Mouse (Mus musculus) heart, embryonic 11.5 days (tissue): ENCODE data around the gene Dmkn. TPM values are rescaled to one million over a fixed set of nuclear protein-coding genes. Genes with fewer than 3 reads are reported as not detected.
"Not testable (repeated sequence)": the region's sequence is repeated elsewhere in the genome, so short reads cannot be mapped to it uniquely, and the experiment has no call there.

Source experiments
- ATAC-seq: fragments of 200-750 bp; cut with Nextera tagmentation; replicated peaks from 2 replicates; pipeline ENCODE4 v1.8.0; 2017; ENCODE audit warnings: moderate library complexity; ENCODE audit not compliant: insufficient number of reproducible peaks, low FRiP score, low TSS enrichment
- H3K27ac ChIP-seq: fragments of 300-500 bp; sonication (generic); 2 replicates; pipeline ENCODE4 v1.5.1; 2014; ENCODE audit warnings: mild to moderate bottlenecking, low read depth, low read length
- H3K27me3 ChIP-seq: fragments of 300-500 bp; sonication (generic); 2 replicates; pipeline ENCODE4 v1.6.1; 2014; ENCODE audit warnings: mild to moderate bottlenecking, low read length, mixed read lengths; ENCODE audit not compliant: control insufficient read depth, insufficient read depth
- H3K36me3 ChIP-seq: fragments of 300-500 bp; sonication (generic); 2 replicates; pipeline ENCODE4 v1.6.1; 2014; ENCODE audit warnings: mild to moderate bottlenecking, low read length, moderate library complexity, mixed read lengths; ENCODE audit not compliant: control insufficient read depth, insufficient read depth
- H3K4me1 ChIP-seq: fragments of 300-500 bp; sonication (generic); 2 replicates; pipeline ENCODE4 v1.6.1; 2014; ENCODE audit warnings: low read length; ENCODE audit not compliant: control insufficient read depth, insufficient read depth
- H3K4me2 ChIP-seq: fragments of 300-500 bp; sonication (generic); 2 replicates; pipeline ENCODE4 v1.6.1; 2014; ENCODE audit warnings: mild to moderate bottlenecking, moderate library complexity
- H3K4me3 ChIP-seq: fragments of 300-500 bp; sonication (generic); 2 replicates; pipeline ENCODE4 v1.5.1; 2014; ENCODE audit warnings: low read depth, low read length
- H3K9ac ChIP-seq: fragments of 300-500 bp; sonication (generic); 2 replicates; pipeline ENCODE4 v1.6.1; 2014; ENCODE audit warnings: mild to moderate bottlenecking, low read depth, low read length, moderate library complexity
- H3K9me3 ChIP-seq: fragments of 300-500 bp; sonication (generic); replicated peaks from 2 replicates; pipeline ENCODE4 v1.6.1; 2016; ENCODE audit warnings: low read length; ENCODE audit not compliant: control insufficient read depth
- WGBS: fragments of 180-500 bp; shearing (Covaris S2); extraction: QIAGEN DNeasy Blood & Tissue Kit; methylation state at CpG from one replicate; pipeline ENCODE4 v1.1.7; 2014; ENCODE audit not compliant: insufficient replicate concordance; 5-methylcytosine and 5-hydroxymethylcytosine counted together
- polyA plus RNA-seq: library from polyadenylated mRNA; unstranded; fragments of >200 nt; fragmentation: Nextera tagmentation; extraction: Ambion mirVana; gene quantifications from 2 replicates; pipeline ENCODE4 v1.2.1, GENCODE M21; 2014

The Dmkn gene
- polyA plus RNA-seq, 1 experiment from 2014 or later: 1.2 TPM

DNA sequence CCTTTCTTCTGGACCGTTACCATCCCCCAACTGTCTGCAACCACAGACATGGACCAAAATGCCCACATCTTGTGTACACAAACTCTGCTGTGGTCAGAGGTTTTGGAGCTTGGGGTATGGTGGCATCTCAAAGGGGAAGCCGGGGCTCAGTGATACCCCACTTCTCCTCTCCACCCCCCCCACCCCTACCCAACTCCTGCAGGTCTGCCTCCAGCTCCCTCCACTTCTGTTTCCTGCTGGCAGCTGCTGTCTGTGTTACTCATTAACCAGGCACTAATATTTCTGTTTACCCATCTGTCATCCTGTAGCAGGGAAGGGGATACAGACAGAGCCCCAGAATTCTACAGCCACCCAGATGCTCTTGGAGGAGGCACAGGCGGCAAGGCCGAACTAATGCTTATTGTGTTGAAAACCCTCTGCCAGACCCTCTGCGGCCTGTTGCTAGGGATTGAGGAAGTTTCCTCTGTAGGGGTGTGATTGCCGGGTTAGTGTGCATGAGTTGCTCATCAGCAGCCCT, 48.8 kb downstream of the Dmkn start:
- no peaks in the 10 kb centered on the region for H3K9me3 ChIP-seq
- no peak for ATAC-seq
- H3K4me2 ChIP-seq: no peak overlapping the region
- no peak overlapping the region for H3K27ac ChIP-seq
- no peak overlapping the region for H3K9ac ChIP-seq
- no peaks in the 10 kb centered on the region for H3K4me1 ChIP-seq
- WGBS: 71% methylated on average over 6 of the region's 6 CpGs
- H3K4me3 ChIP-seq: no peak overlapping the region
- H3K27me3 ChIP-seq: no peaks in the 10 kb centered on the region
- H3K36me3 ChIP-seq: no peaks in the 10 kb centered on the region

- ATAC-seq: no peak
These were observed 56.6 kb downstream of the Dmkn start for GRCm38 (mm10) chr7:30820131-30820530.

GRCm38 (mm10) chr7:30820854-30821445, 57.4 kb downstream of the Dmkn start:
- H3K4me2 ChIP-seq: no peak overlapping the region
- no peaks in the 10 kb centered on the region for H3K9me3 ChIP-seq
- no peak for ATAC-seq
- no peaks in the 10 kb centered on the region for H3K4me1 ChIP-seq
- no peak overlapping the region for H3K27ac ChIP-seq
- 58% methylated on average over 7 of the region's 7 CpGs for WGBS
- no peaks in the 10 kb centered on the region for H3K27me3 ChIP-seq
- H3K9ac ChIP-seq: no peak overlapping the region
- no peak overlapping the region for H3K4me3 ChIP-seq
- no peaks in the 10 kb centered on the region for H3K36me3 ChIP-seq

More at GRCm38 (mm10) chr7:30820131-30820530, 56.6 kb downstream of the Dmkn start:
- WGBS: 79% methylated on average over 6 of the region's 6 CpGs
- no peaks in the 10 kb centered on the region for H3K36me3 ChIP-seq
- H3K4me3 ChIP-seq: no peak overlapping the region
- H3K4me1 ChIP-seq: no peaks in the 10 kb centered on the region
- H3K9me3 ChIP-seq: no peaks in the 10 kb centered on the region
- no peaks in the 10 kb centered on the region for H3K27me3 ChIP-seq
- no peak overlapping the region for H3K4me2 ChIP-seq
- no peak overlapping the region for H3K27ac ChIP-seq
- no peak overlapping the region for H3K9ac ChIP-seq

DNA sequence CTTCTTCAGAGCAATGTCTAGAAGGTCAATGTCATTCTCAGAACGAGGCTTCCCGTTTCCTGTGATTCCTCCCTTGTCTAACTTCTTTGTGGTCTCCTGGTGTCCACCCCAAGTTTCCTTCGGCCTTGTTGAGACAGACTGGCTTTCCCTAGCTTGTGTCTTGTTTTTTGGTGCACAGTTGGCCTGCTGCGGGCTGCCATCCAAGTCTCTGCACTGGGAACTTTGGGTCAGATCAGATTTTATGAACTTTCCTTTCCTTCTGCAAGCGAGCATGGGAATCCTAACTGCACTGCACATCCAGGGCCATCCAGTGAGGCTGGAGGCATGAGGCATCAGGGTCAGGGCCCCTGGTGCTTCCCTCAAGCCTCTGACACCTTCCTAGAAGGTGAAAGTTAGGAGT, 58.0 kb downstream of the Dmkn start:
- no peak overlapping the region for H3K4me2 ChIP-seq
- ATAC-seq: no peak
- H3K4me3 ChIP-seq: no peak overlapping the region
- no peak overlapping the region for H3K27ac ChIP-seq
- H3K9ac ChIP-seq: no peak overlapping the region
- no peaks in the 10 kb centered on the region for H3K9me3 ChIP-seq
- WGBS: 65% methylated on average over 5 of the region's 5 CpGs
- no peaks in the 10 kb centered on the region for H3K36me3 ChIP-seq
- H3K4me1 ChIP-seq: no peaks in the 10 kb centered on the region
- H3K27me3 ChIP-seq: no peaks in the 10 kb centered on the region

DNA sequence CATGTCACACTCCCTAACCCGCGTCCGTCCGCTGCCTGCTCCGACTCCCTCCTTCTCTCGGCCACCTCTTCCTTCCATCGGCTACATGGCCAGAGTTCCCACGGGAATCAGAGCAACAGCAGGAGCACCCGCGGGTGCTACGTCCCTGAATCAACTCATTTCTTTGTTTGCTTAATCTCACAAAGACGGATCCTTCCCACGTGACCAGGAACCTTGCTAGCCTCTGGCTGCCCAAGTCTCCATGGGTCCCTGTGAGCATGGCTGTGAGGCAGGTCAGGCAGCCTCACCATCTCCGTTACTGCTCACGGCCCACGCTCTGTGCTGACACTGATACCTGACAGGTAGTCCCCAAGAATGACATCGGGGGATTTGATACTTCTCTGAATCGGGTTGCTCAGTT, 60.1 kb downstream of the Dmkn start, which contains the start of gene Ffar2:
Gene Ffar2 (minus strand): TSS at position 101 of the 400 bp plus-strand sequence.
- 86% methylated on average over 18 of the region's 18 CpGs for WGBS
- H3K27ac ChIP-seq: no peak within 1 kb of the TSS
- no peaks in the 10 kb centered on the region for H3K36me3 ChIP-seq
- H3K4me1 ChIP-seq: no peaks in the 10 kb centered on the region
- H3K4me3 ChIP-seq: no peak within 1 kb of the TSS
- ATAC-seq: no peak
- no peaks in the 10 kb centered on the region for H3K9me3 ChIP-seq
- H3K27me3 ChIP-seq: no peaks in the 10 kb centered on the region
- H3K9ac ChIP-seq: no peak within 1 kb of the TSS
- H3K4me2 ChIP-seq: no peak within 1 kb of the TSS

DNA sequence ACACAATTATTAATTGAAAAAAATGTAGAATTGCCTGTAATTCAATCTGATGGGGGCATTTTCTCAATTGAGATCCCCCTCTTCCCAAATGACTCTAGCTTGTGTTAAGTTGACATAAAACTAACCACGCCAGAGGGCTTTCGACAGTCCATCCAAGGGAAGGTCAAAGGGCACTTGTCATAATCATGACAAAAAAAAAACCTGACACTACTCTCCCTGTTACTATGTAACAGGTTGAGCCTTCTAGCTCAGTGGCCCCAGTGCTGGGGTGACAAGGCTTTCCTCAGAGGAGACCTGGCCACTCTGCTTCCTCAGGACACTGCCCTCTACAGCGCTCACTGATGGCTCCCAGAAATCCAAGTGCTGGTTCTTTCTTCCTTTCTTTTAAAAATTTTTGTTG, 60.8 kb downstream of the Dmkn start:
- Histone ChIP-seq H3K4me3 (no peak overlapping the region), H3K9ac (no peak overlapping the region), H3K9me3 (no peaks in the 10 kb centered on the region), H3K36me3 (no peaks in the 10 kb centered on the region), H3K4me1 (no peaks in the 10 kb centered on the region), H3K27me3 (no peaks in the 10 kb centered on the region), H3K4me2 (no peak overlapping the region), H3K27ac (no peak overlapping the region)
- 93% methylated on average over 3 of the region's 3 CpGs for WGBS
- ATAC-seq: no peak

DNA sequence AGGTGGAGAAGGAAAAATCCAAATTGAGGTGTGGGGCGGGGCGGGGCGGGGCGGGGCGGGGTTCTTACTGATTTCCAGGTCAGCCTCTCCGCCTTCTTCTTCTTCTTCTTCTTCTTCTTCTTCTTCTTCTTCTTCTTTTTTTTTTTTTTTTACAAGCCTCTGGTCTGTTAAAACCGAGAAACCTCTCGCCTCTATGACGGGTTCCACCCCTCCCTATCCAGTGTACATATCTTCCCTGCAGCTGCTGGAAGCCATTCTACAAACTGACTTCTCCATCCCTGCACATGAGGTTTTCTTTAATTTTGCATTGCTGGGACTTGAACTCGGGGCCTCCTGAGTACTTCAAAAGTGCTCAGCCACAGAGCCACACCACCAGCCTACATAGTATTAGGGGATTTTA, 63.1 kb downstream of the Dmkn start:
- Histone ChIP-seq H3K27ac (no peak overlapping the region), H3K4me2 (no peak overlapping the region), H3K27me3 (no peaks in the 10 kb centered on the region), H3K36me3 (no peaks in the 10 kb centered on the region), H3K4me3 (no peak overlapping the region), H3K9me3 (no peaks in the 10 kb centered on the region), H3K4me1 (no peaks in the 10 kb centered on the region), H3K9ac (no peak overlapping the region)
- no peak for ATAC-seq
- 78% methylated on average over 10 of the region's 10 CpGs for WGBS

GRCm38 (mm10) chr7:30828871-30829270, 65.3 kb downstream of the Dmkn start:
- H3K4me1 ChIP-seq, ATAC-seq, H3K9me3 ChIP-seq, H3K4me2 ChIP-seq, H3K27ac ChIP-seq, H3K27me3 ChIP-seq, H3K4me3 ChIP-seq, H3K36me3 ChIP-seq, H3K9ac ChIP-seq: not testable (repeated sequence)

DNA sequence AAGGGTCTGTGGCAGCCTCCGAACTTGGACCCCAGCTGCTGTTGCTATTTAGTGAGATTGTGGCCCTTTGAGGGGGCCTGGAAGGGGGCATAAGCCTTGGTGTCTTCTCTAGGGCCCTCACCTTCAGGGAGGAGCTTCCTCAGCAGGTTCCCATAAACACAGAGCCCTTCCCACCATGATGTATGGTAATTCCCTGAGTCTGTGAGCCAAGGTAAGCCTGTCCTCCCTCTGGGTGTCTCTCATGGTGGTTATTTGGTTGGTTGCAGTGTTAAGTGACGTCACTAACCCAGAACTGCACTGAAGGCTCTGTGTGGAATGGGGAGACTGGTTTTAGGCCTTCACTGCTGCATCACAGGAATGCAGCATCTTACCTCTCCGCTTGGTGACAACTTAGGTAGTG, 65.9 kb downstream of the Dmkn start:
- no peak for ATAC-seq

More for the DNA sequence above, 65.9 kb downstream of the Dmkn start:
- Histone ChIP-seq H3K9ac (no peak overlapping the region), H3K9me3 (no peaks in the 10 kb centered on the region), H3K27ac (no peak overlapping the region), H3K4me2 (no peak overlapping the region), H3K4me3 (no peak overlapping the region), H3K36me3 (no peaks in the 10 kb centered on the region), H3K4me1 (no peaks in the 10 kb centered on the region), H3K27me3 (no peaks in the 10 kb centered on the region)
- 66% methylated on average over 3 of the region's 3 CpGs for WGBS
